Mouse (Mus musculus) hindbrain, postnatal 0 days (tissue): ENCODE measurements at regions not wholly inside any gene's neighbourhood (a gene's known extent, or its start where the extent isn't known, plus 50 kb on each side); places are given as distances from the start of the nearest gene placed in this dataset.

Source experiments
- ATAC-seq: fragments of 200-750 bp; cut with Nextera tagmentation; 2 replicates; pipeline ENCODE4 v1.8.0; 2017; ENCODE audit warnings: mild to moderate bottlenecking, moderate TSS enrichment, moderate library complexity
- DNase-seq: peaks from one replicate; pipeline ENCODE4 v3.0.0-alpha.2; 2015; ENCODE audit warnings: low spot score
- H3K27ac ChIP-seq: fragments of 300-500 bp; sonication (generic); 2 replicates; pipeline ENCODE4 v1.5.1; 2014; ENCODE audit warnings: mild to moderate bottlenecking
- H3K27me3 ChIP-seq: fragments of 300-500 bp; sonication (generic); 2 replicates; pipeline ENCODE4 v1.6.1; 2014; ENCODE audit warnings: low read length, mixed read lengths; ENCODE audit not compliant: insufficient read depth
- H3K36me3 ChIP-seq: fragments of 300-500 bp; sonication (generic); 2 replicates; pipeline ENCODE4 v1.6.1; 2014; ENCODE audit warnings: low read length, mixed read lengths; ENCODE audit not compliant: insufficient read depth
- H3K4me1 ChIP-seq: fragments of 300-500 bp; sonication (generic); 2 replicates; pipeline ENCODE4 v1.6.1; 2014; ENCODE audit warnings: antibody characterized with exemption, low read length, mixed read lengths; ENCODE audit not compliant: insufficient read depth
- H3K4me2 ChIP-seq: fragments of 300-500 bp; sonication (generic); 2 replicates; pipeline ENCODE4 v1.6.1; 2014; ENCODE audit warnings: low read depth, mild to moderate bottlenecking, low read length, moderate library complexity, mixed read lengths
- H3K4me3 ChIP-seq: fragments of 300-500 bp; sonication (generic); 2 replicates; pipeline ENCODE4 v1.5.1; 2014; ENCODE audit warnings: low read length
- H3K9ac ChIP-seq: fragments of 300-500 bp; sonication (generic); replicated peaks from 2 replicates; pipeline ENCODE4 v1.6.1; 2014; ENCODE audit warnings: mild to moderate bottlenecking, low read length, moderate library complexity, mixed read lengths
- H3K9me3 ChIP-seq: fragments of 300-500 bp; sonication (generic); 2 replicates; pipeline ENCODE4 v1.6.1; 2016; ENCODE audit warnings: low read length, mixed read lengths
- CTCF ChIP-seq: IDR thresholded peaks from 2 replicates; pipeline ENCODE4 v1.5.1; 2016; ENCODE audit warnings: antibody characterized with exemption, control low read depth, low read depth
- WGBS: fragments of 180-500 bp; shearing (Covaris S2); extraction: QIAGEN DNeasy Blood & Tissue Kit; methylation state at CpG from one replicate; pipeline ENCODE4 v1.1.7; 2014; 5-methylcytosine and 5-hydroxymethylcytosine counted together

GRCm38 (mm10) chr8:128214256-128214655, 144.1 kb upstream of the Nrp1 start:
- no peak overlapping the region for H3K9ac ChIP-seq
- no peaks in the 10 kb centered on the region for H3K9me3 ChIP-seq
- no peak overlapping the region for H3K27ac ChIP-seq
- no peak for ATAC-seq
- no peak overlapping the region for H3K4me2 ChIP-seq
- 60% methylated on average over 2 of the region's 2 CpGs for WGBS
- DNase-seq: no peak
- no peaks in the 10 kb centered on the region for H3K27me3 ChIP-seq
- H3K36me3 ChIP-seq: no peaks in the 10 kb centered on the region
- H3K4me1 ChIP-seq: no peaks in the 10 kb centered on the region
- no peak for TF ChIP-seq CTCF
- no peak overlapping the region for H3K4me3 ChIP-seq

GRCm38 (mm10) chr8:128218886-128219285, 139.5 kb upstream of the Nrp1 start:
- TF ChIP-seq CTCF: no peak
- WGBS: 88% methylated on average over 2 of the region's 2 CpGs
- H3K4me3 ChIP-seq: no peak overlapping the region

GRCm38 (mm10) chr8:128219539-128219938, 138.9 kb upstream of the Nrp1 start:
- DNase-seq: peak; percentile 45
- no peak overlapping the region for H3K4me3 ChIP-seq

More at GRCm38 (mm10) chr8:128218886-128219285, 139.5 kb upstream of the Nrp1 start:
- Histone ChIP-seq H3K36me3 (no peaks in the 10 kb centered on the region), H3K27ac (no peak overlapping the region), H3K4me2 (no peak overlapping the region), H3K27me3 (no peaks in the 10 kb centered on the region), H3K4me1 (no peaks in the 10 kb centered on the region), H3K9ac (no peak overlapping the region), H3K9me3 (no peaks in the 10 kb centered on the region)
- no peak for ATAC-seq
- DNase-seq: no peak

GRCm38 (mm10) chr8:128223092-128223491, 135.3 kb upstream of the Nrp1 start:
- no peaks in the 10 kb centered on the region for H3K36me3 ChIP-seq

More at GRCm38 (mm10) chr8:128219539-128219938, 138.9 kb upstream of the Nrp1 start:
- no peak overlapping the region for H3K4me2 ChIP-seq
- H3K27ac ChIP-seq: no peak overlapping the region
- no peak for TF ChIP-seq CTCF
- no peak overlapping the region for H3K9ac ChIP-seq
- H3K4me1 ChIP-seq: no peaks in the 10 kb centered on the region
- no peaks in the 10 kb centered on the region for H3K36me3 ChIP-seq
- no peak for ATAC-seq
- no peaks in the 10 kb centered on the region for H3K9me3 ChIP-seq
- no peaks in the 10 kb centered on the region for H3K27me3 ChIP-seq

GRCm38 (mm10) chr8:128223522-128223921, 134.9 kb upstream of the Nrp1 start:
- Histone ChIP-seq H3K27ac (no peak overlapping the region), H3K9ac (no peak overlapping the region), H3K4me2 (no peak overlapping the region), H3K9me3 (no peaks in the 10 kb centered on the region), H3K4me3 (no peak overlapping the region), H3K36me3 (no peaks in the 10 kb centered on the region), H3K4me1 (no peaks in the 10 kb centered on the region), H3K27me3 (no peaks in the 10 kb centered on the region)
- DNase-seq (no peak), ATAC-seq (no peak)
- no peak for TF ChIP-seq CTCF

More at GRCm38 (mm10) chr8:128223092-128223491, 135.3 kb upstream of the Nrp1 start:
- Histone ChIP-seq H3K9me3 (no peaks in the 10 kb centered on the region), H3K4me2 (no peak overlapping the region), H3K4me1 (no peaks in the 10 kb centered on the region), H3K27ac (no peak overlapping the region), H3K9ac (no peak overlapping the region), H3K27me3 (no peaks in the 10 kb centered on the region), H3K4me3 (no peak overlapping the region)
- DNase-seq (no peak), ATAC-seq (no peak)
- TF ChIP-seq CTCF: no peak
- WGBS: 80% methylated on average over 1 of the region's 1 CpGs

- ATAC-seq (no peak), DNase-seq (no peak)
- H3K4me1 ChIP-seq: no peaks in the 10 kb centered on the region
- WGBS: 99% methylated on average over 2 of the region's 2 CpGs
- no peak overlapping the region for H3K4me3 ChIP-seq
- no peak overlapping the region for H3K9ac ChIP-seq
- H3K9me3 ChIP-seq: no peaks in the 10 kb centered on the region
- no peak overlapping the region for H3K27ac ChIP-seq
- no peak overlapping the region for H3K4me2 ChIP-seq
- no peaks in the 10 kb centered on the region for H3K36me3 ChIP-seq
- H3K27me3 ChIP-seq: no peaks in the 10 kb centered on the region
- no peak for TF ChIP-seq CTCF
These were observed 133.3 kb upstream of the Nrp1 start for GRCm38 (mm10) chr8:128225123-128225522.

- no peaks in the 10 kb centered on the region for H3K36me3 ChIP-seq
- WGBS: 89% methylated on average over 11 of the region's 11 CpGs
- H3K27me3 ChIP-seq: no peaks in the 10 kb centered on the region
- H3K4me2 ChIP-seq: no peak overlapping the region
- no peak overlapping the region for H3K27ac ChIP-seq
- H3K9me3 ChIP-seq: no peaks in the 10 kb centered on the region
- H3K4me3 ChIP-seq: no peak overlapping the region
- H3K9ac ChIP-seq: no peak overlapping the region
- DNase-seq: no peak
- no peaks in the 10 kb centered on the region for H3K4me1 ChIP-seq
- no peak for ATAC-seq
- no peak for TF ChIP-seq CTCF
These were observed 123.3 kb upstream of the Nrp1 start for GRCm38 (mm10) chr8:128235071-128235470.
